Mouse (Mus musculus): ENCODE measurements at regions not wholly inside any gene's neighbourhood (a gene's known extent, or its start where the extent isn't known, plus 50 kb on each side); places are given as distances from the start of the nearest gene placed in this dataset.

DNA sequence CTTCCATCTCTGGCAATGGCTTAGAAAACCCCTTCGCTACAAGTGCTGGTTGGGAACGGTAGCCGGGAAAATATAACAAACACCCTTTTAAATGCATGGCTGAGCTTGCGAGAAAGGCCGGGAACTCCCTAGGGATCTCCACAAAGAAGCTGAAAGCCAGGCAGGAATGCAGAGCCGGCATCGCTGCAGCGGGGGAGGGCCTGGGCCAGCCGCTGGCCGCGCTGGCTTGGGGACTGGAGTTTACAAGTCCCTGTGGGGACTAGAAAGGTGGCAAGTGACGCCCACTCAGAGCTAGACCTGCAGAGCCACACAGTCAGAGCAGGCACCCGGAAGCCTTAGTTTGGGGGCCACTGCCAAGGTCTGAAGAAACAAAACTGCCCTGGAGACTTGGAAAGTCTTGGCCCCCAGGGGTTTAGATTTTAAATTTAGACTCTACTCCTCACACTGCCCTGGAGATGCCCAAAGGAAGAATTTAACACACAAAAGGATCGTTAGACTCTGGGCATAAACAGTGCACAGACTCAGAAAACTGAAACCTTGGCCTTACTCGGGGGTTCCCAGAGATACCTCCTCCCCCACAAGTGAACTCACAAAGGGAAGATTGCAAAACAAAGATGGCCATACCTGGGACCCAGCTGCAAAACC lies 59.4 kb downstream of the 1700001O22Rik start:
- H3K36me3 ChIP-seq, result no peaks in the 10 kb centered on the region
- H3K9ac ChIP-seq (replicated peaks), result peak overlapping the region; percentile 42
- peak overlapping the region; percentile 28 for H3K4me2 ChIP-seq (replicated peaks)
- ATAC-seq, result peak; percentile 78
- H3K4me1 ChIP-seq (replicated peaks), result peaks cover 22% of the 10 kb centered on the region
- WGBS, result 4% methylated on average over 15 of the region's 15 CpGs
- H3K27me3 ChIP-seq, result no peaks in the 10 kb centered on the region
- no peak overlapping the region for H3K4me3 ChIP-seq (replicated peaks)
- H3K27ac ChIP-seq, result peak overlapping the region; percentile 89
- H3K9me3 ChIP-seq, result no peaks in the 10 kb centered on the region

DNA sequence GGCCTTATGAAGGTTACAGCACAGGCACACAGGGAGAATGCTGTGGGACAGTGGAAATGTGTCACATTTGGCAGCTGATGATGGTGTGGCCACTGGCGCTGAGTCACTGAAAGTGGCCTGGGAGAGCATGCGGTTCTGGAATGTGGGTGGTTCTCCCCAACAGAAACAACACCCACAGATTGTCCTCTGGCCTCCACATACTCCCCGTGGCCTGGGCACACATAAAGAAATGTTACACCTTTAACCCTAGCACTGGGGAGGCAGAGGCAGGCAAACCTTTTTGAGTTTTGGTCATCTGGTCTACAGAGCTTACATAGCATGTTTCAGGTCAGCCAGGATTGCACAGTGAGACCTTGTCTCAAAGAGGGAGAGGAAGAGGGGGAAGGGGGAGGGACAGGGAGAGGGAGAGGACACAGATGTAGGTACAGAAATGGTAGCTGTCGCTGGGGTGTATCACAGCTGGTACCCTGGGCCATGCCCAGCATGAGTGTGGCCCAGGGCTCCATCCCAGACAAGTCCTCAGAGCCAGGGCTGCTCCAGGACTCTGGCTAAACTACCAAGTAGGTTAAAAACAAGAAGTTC lies 60.1 kb downstream of the 1700001O22Rik start:
- Histone ChIP-seq H3K36me3 (no peaks in the 10 kb centered on the region), H3K4me2 (replicated peaks) (no peak overlapping the region), H3K9me3 (no peaks in the 10 kb centered on the region), H3K9ac (replicated peaks) (peak overlapping the region; percentile 42), H3K4me3 (replicated peaks) (no peak overlapping the region), H3K4me1 (replicated peaks) (peaks cover 25% of the 10 kb centered on the region), H3K27ac (peak overlapping the region; percentile 89), H3K27me3 (no peaks in the 10 kb centered on the region)
- peak; percentile 83 for ATAC-seq
- 25% methylated on average over 4 of the region's 4 CpGs for WGBS

DNA sequence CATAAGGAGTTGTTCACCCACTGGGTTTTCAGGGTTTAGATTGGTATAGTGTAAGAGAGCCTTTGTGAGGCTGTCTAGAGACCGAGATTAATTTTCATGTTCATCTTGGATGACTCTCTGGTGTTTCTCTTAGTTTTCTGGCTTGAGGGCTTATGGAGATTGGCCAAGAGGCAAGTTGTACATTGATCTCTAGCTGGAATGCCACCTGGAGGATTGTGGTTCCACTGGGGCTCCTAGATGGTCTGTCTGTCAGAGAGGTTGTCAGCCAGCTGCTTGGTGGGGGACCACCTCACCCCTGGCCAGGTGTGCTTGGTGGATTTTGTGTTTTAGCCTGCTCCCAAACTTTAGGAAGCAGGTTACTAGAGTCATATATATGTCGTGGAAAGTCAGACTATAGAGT lies 62.0 kb downstream of the 1700001O22Rik start:
- H3K4me2 ChIP-seq (replicated peaks), result no peak overlapping the region
- H3K27me3 ChIP-seq, result no peaks in the 10 kb centered on the region
- peaks cover 43% of the 10 kb centered on the region for H3K4me1 ChIP-seq (replicated peaks)
- H3K9me3 ChIP-seq, result no peaks in the 10 kb centered on the region
- H3K4me3 ChIP-seq (replicated peaks), result no peak overlapping the region
- no peaks in the 10 kb centered on the region for H3K36me3 ChIP-seq
- no peak overlapping the region for H3K9ac ChIP-seq (replicated peaks)
- no peak for ATAC-seq
- H3K27ac ChIP-seq, result no peak overlapping the region
- 93% methylated on average over 2 of the region's 2 CpGs for WGBS

DNA sequence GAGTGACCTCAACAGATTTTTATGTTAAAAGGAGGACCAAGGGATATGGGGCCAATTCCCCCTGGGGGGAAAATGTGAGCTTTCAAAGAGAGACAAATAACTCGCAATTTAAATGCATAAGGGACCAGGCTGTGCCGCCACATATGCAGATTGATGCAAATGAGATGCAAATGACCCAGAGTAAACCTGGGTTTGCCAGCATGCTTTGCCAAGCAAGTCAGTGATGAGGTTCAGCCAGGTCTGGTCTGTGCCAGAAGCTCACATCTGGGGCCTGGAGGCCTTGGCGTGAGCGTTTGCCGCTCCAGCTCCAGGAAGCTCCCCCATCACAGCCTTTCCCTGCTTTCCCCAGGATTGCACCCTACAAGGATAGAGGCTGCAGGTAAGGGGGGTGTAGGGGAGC lies 65.7 kb downstream of the 1700001O22Rik start:
- H3K27ac ChIP-seq, result peak overlapping the region; percentile 63
- peaks cover 32% of the 10 kb centered on the region for H3K4me1 ChIP-seq (replicated peaks)
- no peak overlapping the region for H3K4me2 ChIP-seq (replicated peaks)
- no peaks in the 10 kb centered on the region for H3K36me3 ChIP-seq
- H3K27me3 ChIP-seq, result no peaks in the 10 kb centered on the region
- no peaks in the 10 kb centered on the region for H3K9me3 ChIP-seq
- H3K4me3 ChIP-seq (replicated peaks), result no peak overlapping the region
- no peak overlapping the region for H3K9ac ChIP-seq (replicated peaks)
- WGBS, result 40% methylated on average over 5 of the region's 5 CpGs
- peak; percentile 77 for ATAC-seq

DNA sequence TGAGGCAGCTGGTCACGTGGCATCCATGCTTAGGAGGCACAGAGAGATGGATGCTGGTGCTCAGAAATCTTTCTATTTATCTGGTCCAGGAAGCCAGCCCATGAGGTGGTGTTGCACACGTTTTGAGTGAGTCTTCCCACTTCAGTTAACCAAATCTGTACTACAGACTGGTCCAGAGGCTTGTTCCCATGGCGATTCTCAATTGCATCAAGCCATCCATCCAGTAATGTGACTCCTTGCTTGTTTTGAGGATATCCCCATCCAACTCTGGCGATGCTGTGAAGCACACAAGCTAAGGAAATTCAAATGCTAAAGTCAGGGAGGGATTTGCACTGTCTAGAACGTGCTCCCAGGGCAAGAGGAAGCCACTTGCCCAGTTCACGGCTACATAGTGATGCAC lies 66.8 kb downstream of the 1700001O22Rik start:
- H3K4me2 ChIP-seq (replicated peaks), result no peak overlapping the region
- H3K9me3 ChIP-seq, result peaks cover 4% of the 10 kb centered on the region; the same call in 1 of the 2 replicates
- no peak overlapping the region for H3K9ac ChIP-seq (replicated peaks)
- peak overlapping the region; percentile 30; the same call in 1 of the 2 replicates for H3K27ac ChIP-seq
- H3K4me3 ChIP-seq (replicated peaks), result no peak overlapping the region
- H3K4me1 ChIP-seq (replicated peaks), result peaks cover 29% of the 10 kb centered on the region
- no peak for ATAC-seq
- H3K27me3 ChIP-seq, result no peaks in the 10 kb centered on the region
- no peaks in the 10 kb centered on the region for H3K36me3 ChIP-seq
- 48% methylated on average over 6 of the region's 6 CpGs for WGBS

DNA sequence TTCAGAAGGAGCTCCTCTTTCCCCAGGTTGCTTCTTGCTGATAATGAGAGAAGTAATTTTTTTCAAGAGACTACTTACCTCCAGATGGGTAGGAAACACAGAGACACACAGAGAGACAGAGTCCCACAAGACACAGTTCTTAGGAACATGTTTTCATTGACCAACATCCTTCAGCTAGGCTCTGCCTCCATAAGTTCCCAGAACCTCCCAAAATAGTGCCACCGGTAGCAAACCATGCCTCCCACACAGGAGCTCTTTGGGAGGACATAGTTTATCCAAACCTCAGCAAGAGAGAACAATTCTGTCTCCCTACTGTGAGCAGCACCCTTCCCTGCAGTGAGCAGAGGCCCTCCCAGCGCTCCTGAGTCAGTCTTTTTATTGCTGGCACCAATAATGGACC lies 67.2 kb downstream of the 1700001O22Rik start:
- H3K36me3 ChIP-seq, result no peaks in the 10 kb centered on the region
- ATAC-seq, result no peak
- H3K27me3 ChIP-seq, result no peaks in the 10 kb centered on the region
- no peak overlapping the region for H3K4me2 ChIP-seq (replicated peaks)
- H3K9me3 ChIP-seq, result peaks cover 4% of the 10 kb centered on the region; the same call in 1 of the 2 replicates
- 46% methylated on average over 2 of the region's 2 CpGs for WGBS
- no peak overlapping the region for H3K4me3 ChIP-seq (replicated peaks)
- H3K4me1 ChIP-seq (replicated peaks), result peaks cover 29% of the 10 kb centered on the region
- no peak overlapping the region for H3K27ac ChIP-seq
- H3K9ac ChIP-seq (replicated peaks), result no peak overlapping the region

DNA sequence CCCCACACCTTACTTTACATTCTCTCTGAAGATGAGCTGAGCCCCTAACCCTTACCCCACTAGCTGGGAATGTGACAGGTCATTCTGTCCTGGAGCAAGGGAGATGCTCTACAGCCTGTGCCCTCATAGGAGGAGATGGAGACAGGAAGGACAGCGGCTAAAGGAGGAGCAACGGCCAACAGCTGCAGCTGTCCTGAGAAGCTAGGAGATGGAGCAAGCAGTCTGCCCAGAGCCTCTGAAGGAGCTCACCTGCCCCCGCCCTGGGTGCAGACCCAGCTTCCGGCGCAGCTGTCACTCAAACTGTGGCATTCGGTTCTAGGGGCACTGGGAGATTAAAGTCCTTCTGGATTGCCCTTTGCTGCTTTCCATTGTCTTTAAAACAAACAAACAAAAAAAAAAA lies 69.6 kb downstream of the 1700001O22Rik start:
- peaks cover 4% of the 10 kb centered on the region; the same call in 1 of the 2 replicates for H3K9me3 ChIP-seq
- no peak overlapping the region for H3K27ac ChIP-seq
- no peaks in the 10 kb centered on the region for H3K27me3 ChIP-seq
- H3K4me3 ChIP-seq (replicated peaks), result no peak overlapping the region
- WGBS, result 22% methylated on average over 6 of the region's 6 CpGs
- no peak overlapping the region for H3K4me2 ChIP-seq (replicated peaks)
- H3K4me1 ChIP-seq (replicated peaks), result peaks cover 29% of the 10 kb centered on the region
- H3K36me3 ChIP-seq, result no peaks in the 10 kb centered on the region
- ATAC-seq, result 0 out of 2 replicates have a peak, but pooled peaks have one; percentile 14
- H3K9ac ChIP-seq (replicated peaks), result no peak overlapping the region

DNA sequence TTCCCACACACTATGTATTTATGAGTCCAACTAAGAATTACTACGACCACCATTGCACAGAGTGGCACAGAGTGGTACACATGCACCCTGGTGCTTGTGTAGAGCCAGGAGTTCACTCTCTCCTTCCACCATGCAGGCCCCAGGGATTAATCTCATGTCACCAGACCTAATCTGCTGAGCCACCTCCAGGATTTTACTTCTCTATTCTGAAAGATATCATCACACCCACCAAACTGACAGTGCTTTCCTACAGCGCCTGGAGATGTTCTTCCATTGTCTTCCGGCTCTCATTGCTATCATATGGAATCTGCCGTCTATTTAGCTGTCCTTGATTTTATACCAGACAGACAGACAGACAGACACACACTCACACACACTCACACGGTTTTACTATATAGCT lies 71.6 kb downstream of the 1700001O22Rik start:
- Histone ChIP-seq H3K9me3 (peaks cover 4% of the 10 kb centered on the region; the same call in 1 of the 2 replicates), H3K36me3 (no peaks in the 10 kb centered on the region), H3K4me2 (replicated peaks) (no peak overlapping the region), H3K27ac (no peak overlapping the region), H3K9ac (replicated peaks) (no peak overlapping the region), H3K4me1 (replicated peaks) (peaks cover 12% of the 10 kb centered on the region), H3K27me3 (no peaks in the 10 kb centered on the region), H3K4me3 (replicated peaks) (no peak overlapping the region)
- 98% methylated on average over 5 of the region's 5 CpGs for WGBS
- ATAC-seq, result no peak

DNA sequence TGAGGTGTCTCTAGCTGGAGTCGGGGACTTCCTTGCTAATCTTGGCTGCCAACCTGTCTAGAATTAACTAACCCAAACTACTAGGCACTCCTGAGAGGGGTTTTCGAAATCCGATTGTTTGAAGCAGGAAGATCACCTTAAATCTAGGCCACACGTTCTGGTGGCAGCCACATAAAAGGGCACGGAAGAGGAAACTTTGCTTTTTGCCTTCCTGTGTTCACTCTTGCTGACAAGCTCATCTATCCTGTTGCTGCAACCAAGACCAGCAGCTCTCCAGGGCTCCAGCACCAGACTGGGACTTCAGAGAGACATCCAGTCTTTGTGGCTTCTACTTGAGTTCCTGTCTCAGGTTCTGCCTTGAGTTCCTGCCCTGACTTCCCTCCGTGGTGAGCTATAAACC lies 75.5 kb downstream of the 1700001O22Rik start:
- Histone ChIP-seq H3K27me3 (no peaks in the 10 kb centered on the region), H3K36me3 (no peaks in the 10 kb centered on the region), H3K9ac (replicated peaks) (no peak overlapping the region), H3K4me2 (replicated peaks) (no peak overlapping the region), H3K4me3 (replicated peaks) (no peak overlapping the region), H3K9me3 (peaks cover 4% of the 10 kb centered on the region; the same call in 1 of the 2 replicates), H3K4me1 (replicated peaks) (peaks cover 39% of the 10 kb centered on the region), H3K27ac (no peak overlapping the region)
- WGBS, result 89% methylated on average over 6 of the region's 6 CpGs
- no peak for ATAC-seq

DNA sequence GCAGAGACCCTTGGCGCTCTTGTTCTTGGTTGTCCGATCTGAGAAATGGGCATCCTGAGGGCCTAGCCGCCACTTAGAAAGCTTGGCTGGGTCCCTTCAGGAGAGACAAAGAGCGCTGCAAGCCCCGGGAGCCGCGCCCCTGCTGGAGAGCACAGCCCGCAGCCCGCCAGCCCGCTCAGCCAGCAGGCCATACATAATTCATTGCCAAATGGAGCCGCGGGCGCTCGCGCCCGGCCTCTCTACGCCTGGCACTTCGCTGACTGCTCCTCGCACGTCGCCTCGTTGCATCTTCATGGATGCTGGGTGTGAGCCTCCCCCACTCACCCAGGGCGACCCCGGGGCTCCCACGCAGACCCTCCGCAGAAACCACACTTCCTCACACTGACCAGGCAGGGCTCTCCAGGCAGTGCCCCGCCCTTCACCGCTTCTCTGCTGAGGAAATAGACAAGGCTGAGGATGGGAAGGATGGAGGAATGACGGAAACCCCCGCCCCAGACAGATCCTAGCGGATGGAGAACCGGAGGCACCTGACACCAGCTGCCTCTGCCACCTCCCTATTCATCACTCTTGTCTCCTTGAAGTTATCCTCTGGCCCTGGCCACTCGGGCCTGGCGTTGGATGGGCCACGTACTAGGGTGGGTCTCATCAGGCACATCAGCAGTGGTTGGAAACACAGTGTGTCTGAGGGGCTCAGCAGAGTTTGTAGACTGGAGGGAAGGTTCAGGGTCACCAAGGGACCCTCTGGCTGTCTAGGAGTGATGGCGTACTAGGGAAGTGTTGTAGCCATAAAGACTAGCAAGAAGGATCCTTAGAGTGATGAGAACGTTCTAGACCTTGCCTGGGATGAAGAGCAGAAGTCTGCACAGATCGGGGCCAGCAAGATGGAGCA lies 77.6 kb downstream of the 1700001O22Rik start:
- H3K4me3 ChIP-seq (replicated peaks), result no peak overlapping the region

DNA sequence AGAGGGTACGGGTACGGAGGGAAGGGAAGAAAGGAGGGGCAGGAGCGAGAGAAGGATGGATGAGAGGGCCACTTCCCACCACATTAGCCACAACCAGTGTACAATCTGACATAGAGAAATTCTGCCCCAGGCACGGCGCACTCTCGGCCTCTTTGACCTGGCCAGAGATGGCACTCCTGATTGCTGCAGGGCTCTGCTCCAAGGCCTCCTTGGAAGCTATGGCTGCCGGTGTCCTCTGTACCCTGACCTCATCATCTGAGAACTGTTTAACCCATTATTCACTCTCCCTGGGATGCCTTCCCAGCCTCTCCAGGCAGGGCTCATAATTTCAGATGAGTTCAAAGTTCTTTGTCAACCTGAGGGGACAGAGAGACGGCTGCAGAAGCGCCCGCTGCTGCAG lies 78.3 kb downstream of the 1700001O22Rik start:
- no peaks in the 10 kb centered on the region for H3K27me3 ChIP-seq
- peaks cover 67% of the 10 kb centered on the region for H3K4me1 ChIP-seq (replicated peaks)
- peak overlapping the region; percentile 100 for H3K27ac ChIP-seq
- no peaks in the 10 kb centered on the region for H3K9me3 ChIP-seq
- peak overlapping the region; percentile 56 for H3K9ac ChIP-seq (replicated peaks)
- no peak overlapping the region for H3K4me3 ChIP-seq (replicated peaks)
- 32% methylated on average over 10 of the region's 10 CpGs for WGBS
- peak overlapping the region; percentile 46 for H3K4me2 ChIP-seq (replicated peaks)
- no peaks in the 10 kb centered on the region for H3K36me3 ChIP-seq
- ATAC-seq, result no peak

More for the DNA sequence above, 77.6 kb downstream of the 1700001O22Rik start:
- no peaks in the 10 kb centered on the region for H3K36me3 ChIP-seq
- peaks cover 60% of the 10 kb centered on the region for H3K4me1 ChIP-seq (replicated peaks)
- H3K27ac ChIP-seq, result peak overlapping the region; percentile 100
- ATAC-seq, result peak; percentile 59
- peak overlapping the region; percentile 56 for H3K9ac ChIP-seq (replicated peaks)
- H3K9me3 ChIP-seq, result no peaks in the 10 kb centered on the region
- no peaks in the 10 kb centered on the region for H3K27me3 ChIP-seq
- H3K4me2 ChIP-seq (replicated peaks), result peak overlapping the region; percentile 46
- WGBS, result 11% methylated on average over 38 of the region's 38 CpGs

DNA sequence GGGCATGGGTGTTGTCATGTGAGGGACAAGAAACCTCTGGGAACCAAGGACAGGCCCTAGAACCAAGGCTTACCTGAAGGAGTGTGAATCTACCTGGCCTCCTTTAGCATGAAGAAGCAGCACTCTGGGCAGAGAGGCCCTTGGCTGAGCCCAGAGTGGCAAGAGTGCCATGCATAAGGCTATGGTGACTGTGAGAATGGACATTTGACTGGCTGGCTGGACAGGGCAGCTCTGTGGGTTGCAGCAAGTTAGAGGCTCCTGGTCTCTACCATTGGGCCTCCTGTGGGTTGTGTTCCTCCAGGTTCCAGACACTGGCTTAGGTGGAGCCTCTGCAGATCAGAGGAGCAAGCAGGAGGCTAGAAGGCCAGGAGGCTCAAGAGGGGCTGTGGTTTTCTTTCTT lies 78.9 kb downstream of the 1700001O22Rik start:
- Histone ChIP-seq H3K27me3 (no peaks in the 10 kb centered on the region), H3K36me3 (no peaks in the 10 kb centered on the region), H3K9ac (replicated peaks) (peak overlapping the region; percentile 56; the same call in 1 of the 2 replicates), H3K4me3 (replicated peaks) (no peak overlapping the region), H3K4me2 (replicated peaks) (no peak overlapping the region), H3K27ac (peak overlapping the region; percentile 100), H3K4me1 (replicated peaks) (peaks cover 74% of the 10 kb centered on the region), H3K9me3 (no peaks in the 10 kb centered on the region)
- no peak for ATAC-seq
